Mouse (Mus musculus): ENCODE data around the gene Iqcn. TPM values are rescaled to one million over a fixed set of nuclear protein-coding genes. Genes with fewer than 3 reads are reported as not detected.

The Iqcn gene
- polyA plus RNA-seq, 1 experiment from 2014 or later: 0.05 TPM

GRCm38 (mm10) chr8:70758308-70758615 is 55.0 kb downstream of the Iqcn start:
- peaks cover 37% of the 10 kb centered on the region for H3K4me1 ChIP-seq (ENCODE audit: control insufficient read depth, insufficient read depth, low read length)
- no peak overlapping the region for H3K27ac ChIP-seq (ENCODE audit: low read length)
- peaks cover 15% of the 10 kb centered on the region for H3K36me3 ChIP-seq (ENCODE audit: control insufficient read depth, insufficient read depth)
- ATAC-seq (replicated peaks; ENCODE audit: extremely low read depth, insufficient read depth, low FRiP score): no peak
- 88% methylated on average over 7 of the region's 7 CpGs for WGBS
- H3K27me3 ChIP-seq (ENCODE audit: control insufficient read depth, insufficient read depth, low read length): no peaks in the 10 kb centered on the region
- no peak overlapping the region for H3K9ac ChIP-seq (ENCODE audit: low read length)
- no peak overlapping the region for H3K4me3 ChIP-seq (ENCODE audit: low read length)
- no peaks in the 10 kb centered on the region for H3K9me3 ChIP-seq (replicated peaks; ENCODE audit: control insufficient read depth, low read length)
- no peak overlapping the region for H3K4me2 ChIP-seq (ENCODE audit: low read depth, low read length)

GRCm38 (mm10) chr8:70758616-70759561 is 55.6 kb downstream of the Iqcn start:
- Histone ChIP-seq H3K27ac (ENCODE audit: low read length) (peak overlapping the region; percentile 43; the same call in 1 of the 2 replicates), H3K9me3 (replicated peaks; ENCODE audit: control insufficient read depth, low read length) (no peaks in the 10 kb centered on the region), H3K9ac (ENCODE audit: low read length) (no peak overlapping the region), H3K4me1 (ENCODE audit: control insufficient read depth, insufficient read depth, low read length) (peaks cover 31% of the 10 kb centered on the region), H3K27me3 (ENCODE audit: control insufficient read depth, insufficient read depth, low read length) (no peaks in the 10 kb centered on the region), H3K4me2 (ENCODE audit: low read depth, low read length) (no peak overlapping the region), H3K4me3 (ENCODE audit: low read length) (no peak overlapping the region), H3K36me3 (ENCODE audit: control insufficient read depth, insufficient read depth) (peaks cover 15% of the 10 kb centered on the region)
- WGBS: 65% methylated on average over 19 of the region's 19 CpGs
- no peak for ATAC-seq (replicated peaks; ENCODE audit: extremely low read depth, insufficient read depth, low FRiP score)

GRCm38 (mm10) chr8:70760350-70760749 is 57.1 kb downstream of the Iqcn start:
- peak; percentile 3; the same call in 1 of the 2 replicates for ATAC-seq (replicated peaks; ENCODE audit: extremely low read depth, insufficient read depth, low FRiP score)
- under 1% methylated on average over 22 of the region's 22 CpGs for WGBS
- Histone ChIP-seq H3K4me1 (ENCODE audit: control insufficient read depth, insufficient read depth, low read length) (peaks cover 24% of the 10 kb centered on the region), H3K4me2 (ENCODE audit: low read depth, low read length) (peak overlapping the region; percentile 84), H3K9ac (ENCODE audit: low read length) (peak overlapping the region; percentile 79), H3K4me3 (ENCODE audit: low read length) (peak overlapping the region; percentile 64), H3K27ac (ENCODE audit: low read length) (peak overlapping the region; percentile 70), H3K9me3 (replicated peaks; ENCODE audit: control insufficient read depth, low read length) (no peaks in the 10 kb centered on the region), H3K27me3 (ENCODE audit: control insufficient read depth, insufficient read depth, low read length) (no peaks in the 10 kb centered on the region), H3K36me3 (ENCODE audit: control insufficient read depth, insufficient read depth) (peaks cover 15% of the 10 kb centered on the region)

GRCm38 (mm10) chr8:70760775-70761406 is 57.6 kb downstream of the Iqcn start, which contains the start of gene Mpv17l2:
Mpv17l2 (minus strand) TSS chr8:70760946.
- H3K4me2 ChIP-seq (ENCODE audit: low read depth, low read length): peak within 1 kb of the TSS; percentile 84
- H3K9ac ChIP-seq (ENCODE audit: low read length): peak within 1 kb of the TSS; percentile 79
- H3K27me3 ChIP-seq (ENCODE audit: control insufficient read depth, insufficient read depth, low read length): no peaks in the 10 kb centered on the region
- H3K9me3 ChIP-seq (replicated peaks; ENCODE audit: control insufficient read depth, low read length): no peaks in the 10 kb centered on the region
- peaks cover 15% of the 10 kb centered on the region for H3K36me3 ChIP-seq (ENCODE audit: control insufficient read depth, insufficient read depth)
- ATAC-seq (replicated peaks; ENCODE audit: extremely low read depth, insufficient read depth, low FRiP score): peak; percentile 95
- under 1% methylated on average over 55 of the region's 55 CpGs for WGBS
- H3K4me3 ChIP-seq (ENCODE audit: low read length): peak within 1 kb of the TSS; percentile 64
- peak within 1 kb of the TSS; percentile 87 for H3K27ac ChIP-seq (ENCODE audit: low read length)
- H3K4me1 ChIP-seq (ENCODE audit: control insufficient read depth, insufficient read depth, low read length): peaks cover 25% of the 10 kb centered on the region

GRCm38 (mm10) chr8:70762118-70762517 is 58.9 kb downstream of the Iqcn start:
- H3K4me1 ChIP-seq (ENCODE audit: control insufficient read depth, insufficient read depth, low read length): peaks cover 37% of the 10 kb centered on the region
- 67% methylated on average over 1 of the region's 1 CpGs for WGBS
- no peak overlapping the region for H3K4me3 ChIP-seq (ENCODE audit: low read length)
- H3K27ac ChIP-seq (ENCODE audit: low read length): no peak overlapping the region
- no peaks in the 10 kb centered on the region for H3K9me3 ChIP-seq (replicated peaks; ENCODE audit: control insufficient read depth, low read length)
- ATAC-seq (replicated peaks; ENCODE audit: extremely low read depth, insufficient read depth, low FRiP score): no peak
- no peak overlapping the region for H3K9ac ChIP-seq (ENCODE audit: low read length)
- H3K36me3 ChIP-seq (ENCODE audit: control insufficient read depth, insufficient read depth): peaks cover 9% of the 10 kb centered on the region
- H3K27me3 ChIP-seq (ENCODE audit: control insufficient read depth, insufficient read depth, low read length): no peaks in the 10 kb centered on the region
- no peak overlapping the region for H3K4me2 ChIP-seq (ENCODE audit: low read depth, low read length)

GRCm38 (mm10) chr8:70763354-70763753 is 60.1 kb downstream of the Iqcn start:
- no peaks in the 10 kb centered on the region for H3K27me3 ChIP-seq (ENCODE audit: control insufficient read depth, insufficient read depth, low read length)
- ATAC-seq (replicated peaks; ENCODE audit: extremely low read depth, insufficient read depth, low FRiP score): no peak
- no peak overlapping the region for H3K27ac ChIP-seq (ENCODE audit: low read length)
- H3K4me2 ChIP-seq (ENCODE audit: low read depth, low read length): no peak overlapping the region
- no peak overlapping the region for H3K9ac ChIP-seq (ENCODE audit: low read length)
- H3K4me1 ChIP-seq (ENCODE audit: control insufficient read depth, insufficient read depth, low read length): peaks cover 38% of the 10 kb centered on the region
- H3K9me3 ChIP-seq (replicated peaks; ENCODE audit: control insufficient read depth, low read length): no peaks in the 10 kb centered on the region
- H3K4me3 ChIP-seq (ENCODE audit: low read length): no peak overlapping the region
- 7% methylated on average over 3 of the region's 3 CpGs for WGBS
- peaks cover 5% of the 10 kb centered on the region; the same call in 1 of the 2 replicates for H3K36me3 ChIP-seq (ENCODE audit: control insufficient read depth, insufficient read depth)

- Histone ChIP-seq H3K27me3 (ENCODE audit: control insufficient read depth, insufficient read depth, low read length) (no peaks in the 10 kb centered on the region), H3K9me3 (replicated peaks; ENCODE audit: control insufficient read depth, low read length) (no peaks in the 10 kb centered on the region), H3K4me2 (ENCODE audit: low read depth, low read length) (no peak overlapping the region), H3K4me1 (ENCODE audit: control insufficient read depth, insufficient read depth, low read length) (peaks cover 34% of the 10 kb centered on the region), H3K27ac (ENCODE audit: low read length) (no peak overlapping the region), H3K4me3 (ENCODE audit: low read length) (no peak overlapping the region), H3K9ac (ENCODE audit: low read length) (no peak overlapping the region), H3K36me3 (ENCODE audit: control insufficient read depth, insufficient read depth) (peaks cover 11% of the 10 kb centered on the region; the same call in 1 of the 2 replicates)
- 60% methylated on average over 8 of the region's 8 CpGs for WGBS
- ATAC-seq (replicated peaks; ENCODE audit: extremely low read depth, insufficient read depth, low FRiP score): no peak
These were observed 60.8 kb downstream of the Iqcn start for GRCm38 (mm10) chr8:70764026-70764425.

- Histone ChIP-seq H3K9me3 (replicated peaks; ENCODE audit: control insufficient read depth, low read length) (no peaks in the 10 kb centered on the region), H3K9ac (ENCODE audit: low read length) (no peak overlapping the region), H3K4me1 (ENCODE audit: control insufficient read depth, insufficient read depth, low read length) (peaks cover 28% of the 10 kb centered on the region), H3K4me3 (ENCODE audit: low read length) (no peak overlapping the region), H3K4me2 (ENCODE audit: low read depth, low read length) (no peak overlapping the region), H3K27ac (ENCODE audit: low read length) (no peak overlapping the region), H3K36me3 (ENCODE audit: control insufficient read depth, insufficient read depth) (peaks cover 11% of the 10 kb centered on the region; the same call in 1 of the 2 replicates), H3K27me3 (ENCODE audit: control insufficient read depth, insufficient read depth, low read length) (no peaks in the 10 kb centered on the region)
- no peak for ATAC-seq (replicated peaks; ENCODE audit: extremely low read depth, insufficient read depth, low FRiP score)
- 92% methylated on average over 13 of the region's 13 CpGs for WGBS
These were observed 61.4 kb downstream of the Iqcn start for GRCm38 (mm10) chr8:70764676-70765075.

GRCm38 (mm10) chr8:70765329-70765728 is 62.1 kb downstream of the Iqcn start:
- Histone ChIP-seq H3K27me3 (ENCODE audit: control insufficient read depth, insufficient read depth, low read length) (no peaks in the 10 kb centered on the region), H3K4me3 (ENCODE audit: low read length) (peak overlapping the region; percentile 56), H3K36me3 (ENCODE audit: control insufficient read depth, insufficient read depth) (peaks cover 11% of the 10 kb centered on the region; the same call in 1 of the 2 replicates), H3K27ac (ENCODE audit: low read length) (no peak overlapping the region), H3K4me1 (ENCODE audit: control insufficient read depth, insufficient read depth, low read length) (peaks cover 21% of the 10 kb centered on the region), H3K9me3 (replicated peaks; ENCODE audit: control insufficient read depth, low read length) (no peaks in the 10 kb centered on the region), H3K4me2 (ENCODE audit: low read depth, low read length) (peak overlapping the region; percentile 86), H3K9ac (ENCODE audit: low read length) (peak overlapping the region; percentile 70; the same call in 1 of the 2 replicates)
- ATAC-seq (replicated peaks; ENCODE audit: extremely low read depth, insufficient read depth, low FRiP score): no peak
- WGBS: 71% methylated on average over 9 of the region's 9 CpGs
